Mouse (Mus musculus): ENCODE measurements around the gene Dcx. TPM values are rescaled to one million over a fixed set of nuclear protein-coding genes. Genes with fewer than 3 reads are reported as not detected.

The Dcx gene
- polyA plus RNA-seq, 1 experiment: 49.5 TPM

GRCm38 (mm10) chrX:143846637-143847036 is 86.5 kb downstream of the Dcx start:
- no peak for DNase-seq (ENCODE audit: extremely low spot score in 1 of 2, low spot score in 1 of 2)

- DNase-seq (ENCODE audit: extremely low spot score in 1 of 2, low spot score in 1 of 2): no peak
These were observed 105.9 kb downstream of the Dcx start, which contains the start of gene Capn6 for GRCm38 (mm10) chrX:143827212-143827611. TSS of gene Capn6 (minus strand) at chrX:143827414.

GRCm38 (mm10) chrX:143826521-143826920 is 106.6 kb downstream of the Dcx start:
- no peak for DNase-seq (ENCODE audit: extremely low spot score in 1 of 2, low spot score in 1 of 2)

GRCm38 (mm10) chrX:143818961-143819360 is 114.2 kb downstream of the Dcx start:
- DNase-seq (ENCODE audit: extremely low spot score in 1 of 2, low spot score in 1 of 2): peak in 1 of 2 experiments; percentile 5

GRCm38 (mm10) chrX:143815948-143816347 is 117.2 kb downstream of the Dcx start:
- DNase-seq (ENCODE audit: extremely low spot score in 1 of 2, low spot score in 1 of 2): peak in 1 of 2 experiments; percentile 17

Other genes with a start within 250 kb of the Dcx start
- 11.9 and 14.4 TPM in 2 replicates for gene Capn6, start 105.9 kb downstream of the Dcx start, polyA plus RNA-seq (2012; rRNA removed)
- gene A730046J19Rik, start 220.4 kb upstream of the Dcx start, polyA plus RNA-seq (2012; rRNA removed): 0.08 and 0.11 TPM in 2 replicates

Data from frontal cortex, adult 2 months (tissue).